Mouse (Mus musculus): ENCODE results near the gene Kbtbd13. TPM values are rescaled to one million over a fixed set of nuclear protein-coding genes. Genes with fewer than 3 reads are reported as not detected.

Gene Kbtbd13
- polyA plus RNA-seq, 1 experiment from 2014 or later, result 0.78 TPM

GRCm38 (mm10) chr9:65392638-65393364, 1.3 kb upstream of the Kbtbd13 start:
- Histone ChIP-seq H3K27me3 (peaks cover 44% of the 10 kb centered on the region), H3K4me1 (replicated peaks) (peaks cover 7% of the 10 kb centered on the region; the same call in 1 of the 2 replicates), H3K4me3 (no peak overlapping the region), H3K36me3 (no peaks in the 10 kb centered on the region), H3K27ac (replicated peaks) (no peak overlapping the region), H3K9ac (no peak overlapping the region), H3K4me2 (no peak overlapping the region), H3K9me3 (no peaks in the 10 kb centered on the region)
- ATAC-seq (ENCODE audit: low FRiP score, low read depth), result no peak
- WGBS, result 32% methylated on average over 6 of the region's 6 CpGs

- no peaks in the 10 kb centered on the region for H3K36me3 ChIP-seq
- H3K27me3 ChIP-seq, result peaks cover 44% of the 10 kb centered on the region
- peaks cover 7% of the 10 kb centered on the region; the same call in 1 of the 2 replicates for H3K4me1 ChIP-seq (replicated peaks)
- peak; percentile 54; the same call in 1 of the 2 replicates for ATAC-seq (ENCODE audit: low FRiP score, low read depth)
- no peak overlapping the region for H3K9ac ChIP-seq
- H3K9me3 ChIP-seq, result no peaks in the 10 kb centered on the region
- peak overlapping the region; percentile 39 for H3K4me3 ChIP-seq
- no peak overlapping the region for H3K27ac ChIP-seq (replicated peaks)
- whole genome bisulfite sequencing, result 17% methylated on average over 91 of the region's 96 CpGs
- H3K4me2 ChIP-seq, result peak overlapping the region; percentile 57
Measured at GRCm38 (mm10) chr9:65390752-65391612, 470 bp downstream of the Kbtbd13 start.

- no peak for ATAC-seq (ENCODE audit: low FRiP score, low read depth)
- peaks cover 7% of the 10 kb centered on the region; the same call in 1 of the 2 replicates for H3K4me1 ChIP-seq (replicated peaks)
- 34% methylated on average over 8 of the region's 8 CpGs for WGBS
- no peak overlapping the region for H3K4me3 ChIP-seq
- peaks cover 24% of the 10 kb centered on the region for H3K27me3 ChIP-seq
- no peak overlapping the region for H3K4me2 ChIP-seq
- H3K27ac ChIP-seq (replicated peaks), result no peak overlapping the region
- no peak overlapping the region for H3K9ac ChIP-seq
- no peaks in the 10 kb centered on the region for H3K36me3 ChIP-seq
- no peaks in the 10 kb centered on the region for H3K9me3 ChIP-seq
Measured at GRCm38 (mm10) chr9:65386373-65387140, 4.9 kb downstream of the Kbtbd13 start.

GRCm38 (mm10) chr9:65384276-65384675, 7.2 kb downstream of the Kbtbd13 start:
- Histone ChIP-seq H3K9ac (no peak overlapping the region), H3K27ac (replicated peaks) (no peak overlapping the region), H3K4me3 (no peak overlapping the region), H3K9me3 (no peaks in the 10 kb centered on the region), H3K4me1 (replicated peaks) (no peaks in the 10 kb centered on the region), H3K4me2 (no peak overlapping the region), H3K36me3 (no peaks in the 10 kb centered on the region), H3K27me3 (peaks cover 6% of the 10 kb centered on the region; the same call in 1 of the 2 replicates)
- ATAC-seq (ENCODE audit: low FRiP score, low read depth), result no peak
- 63% methylated on average over 3 of the region's 3 CpGs for WGBS

DNA sequence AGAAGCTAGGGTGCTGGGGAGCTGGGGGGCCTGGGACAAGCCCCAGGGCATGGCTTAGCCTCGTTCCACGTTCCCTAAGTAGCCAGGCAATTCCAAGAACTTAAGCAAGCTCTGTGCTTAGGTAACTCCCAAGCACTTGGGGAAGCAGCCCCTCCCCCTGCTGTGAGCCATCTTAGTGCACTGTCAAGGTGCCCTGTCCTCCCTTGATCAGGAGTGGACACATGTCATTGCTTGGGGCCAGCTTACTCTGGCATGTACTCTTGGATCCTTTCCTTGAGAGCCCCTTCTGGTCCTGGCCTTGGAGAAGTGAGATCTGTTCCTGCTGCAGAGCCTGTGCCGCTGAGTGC, 8.7 kb downstream of the Kbtbd13 start:
- Histone ChIP-seq H3K4me3 (no peak overlapping the region), H3K4me2 (no peak overlapping the region), H3K9me3 (no peaks in the 10 kb centered on the region), H3K27me3 (no peaks in the 10 kb centered on the region), H3K9ac (no peak overlapping the region), H3K36me3 (no peaks in the 10 kb centered on the region), H3K27ac (replicated peaks) (no peak overlapping the region), H3K4me1 (replicated peaks) (no peaks in the 10 kb centered on the region)
- ATAC-seq (ENCODE audit: low FRiP score, low read depth), result no peak
- WGBS, result 68% methylated on average over 3 of the region's 3 CpGs

- no peak overlapping the region for H3K9ac ChIP-seq
- 80% methylated on average over 6 of the region's 6 CpGs for WGBS
- H3K36me3 ChIP-seq, result no peaks in the 10 kb centered on the region
- H3K4me2 ChIP-seq, result no peak overlapping the region
- H3K4me1 ChIP-seq (replicated peaks), result no peaks in the 10 kb centered on the region
- H3K27ac ChIP-seq (replicated peaks), result no peak overlapping the region
- no peak for ATAC-seq (ENCODE audit: low FRiP score, low read depth)
- H3K4me3 ChIP-seq, result no peak overlapping the region
- H3K27me3 ChIP-seq, result no peaks in the 10 kb centered on the region
- H3K9me3 ChIP-seq, result no peaks in the 10 kb centered on the region
Measured at GRCm38 (mm10) chr9:65382031-65382750, 9.3 kb downstream of the Kbtbd13 start.

GRCm38 (mm10) chr9:65381017-65381590, 10.3 kb downstream of the Kbtbd13 start:
- Histone ChIP-seq H3K4me1 (replicated peaks) (no peaks in the 10 kb centered on the region), H3K9me3 (no peaks in the 10 kb centered on the region), H3K4me2 (no peak overlapping the region), H3K36me3 (no peaks in the 10 kb centered on the region), H3K27ac (replicated peaks) (no peak overlapping the region), H3K4me3 (no peak overlapping the region), H3K27me3 (no peaks in the 10 kb centered on the region), H3K9ac (no peak overlapping the region)
- ATAC-seq (ENCODE audit: low FRiP score, low read depth), result no peak
- 87% methylated on average over 4 of the region's 4 CpGs for WGBS

- Histone ChIP-seq H3K9ac (no peak overlapping the region), H3K4me2 (no peak overlapping the region), H3K36me3 (peaks cover 4% of the 10 kb centered on the region; the same call in 1 of the 2 replicates), H3K9me3 (no peaks in the 10 kb centered on the region), H3K27ac (replicated peaks) (no peak overlapping the region), H3K27me3 (no peaks in the 10 kb centered on the region), H3K4me3 (no peak overlapping the region), H3K4me1 (replicated peaks) (no peaks in the 10 kb centered on the region)
- 79% methylated on average over 9 of the region's 9 CpGs for WGBS
- no peak for ATAC-seq (ENCODE audit: low FRiP score, low read depth)
Measured at GRCm38 (mm10) chr9:65375163-65375934, 16.1 kb downstream of the Kbtbd13 start.

DNA sequence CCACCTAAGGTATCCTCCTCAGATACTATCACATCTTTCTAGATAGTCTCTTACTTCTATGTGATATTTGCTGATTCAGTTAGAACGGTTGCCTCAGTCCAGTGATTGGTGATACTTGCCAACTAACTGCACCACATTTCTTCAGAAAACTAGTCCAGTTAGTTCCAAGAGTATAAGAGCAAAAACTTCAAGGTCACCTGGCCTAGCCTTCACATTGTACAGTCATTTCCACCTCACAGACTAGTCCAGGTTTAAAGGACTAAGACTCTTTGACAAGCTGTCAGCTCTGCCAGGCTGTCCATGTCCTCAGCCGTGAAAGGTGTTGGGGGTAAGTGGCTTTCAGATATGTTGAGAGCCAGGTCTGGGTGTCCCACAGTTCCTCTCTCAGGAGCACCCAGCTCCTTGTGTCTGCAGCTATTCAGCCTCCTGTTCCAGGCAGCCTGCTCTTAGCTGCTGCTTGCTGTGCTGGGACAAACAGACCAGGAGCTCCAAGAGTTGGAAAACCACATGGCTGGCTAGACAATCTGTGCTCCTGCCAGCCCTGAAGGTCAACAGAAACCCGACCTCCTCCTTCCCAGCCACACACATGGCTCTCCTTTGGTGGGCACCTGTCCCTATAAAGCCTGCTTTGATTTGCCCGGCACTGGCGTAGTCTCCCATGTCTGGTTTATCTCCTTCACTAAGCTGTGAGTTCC, 16.8 kb downstream of the Kbtbd13 start:
- ATAC-seq (ENCODE audit: low FRiP score, low read depth), result no peak
- no peak overlapping the region for H3K4me2 ChIP-seq
- no peaks in the 10 kb centered on the region for H3K4me1 ChIP-seq (replicated peaks)
- no peak overlapping the region for H3K9ac ChIP-seq
- peaks cover 4% of the 10 kb centered on the region; the same call in 1 of the 2 replicates for H3K36me3 ChIP-seq
- no peak overlapping the region for H3K4me3 ChIP-seq
- H3K9me3 ChIP-seq, result no peaks in the 10 kb centered on the region
- no peak overlapping the region for H3K27ac ChIP-seq (replicated peaks)
- H3K27me3 ChIP-seq, result no peaks in the 10 kb centered on the region
- WGBS, result 85% methylated on average over 5 of the region's 5 CpGs

DNA sequence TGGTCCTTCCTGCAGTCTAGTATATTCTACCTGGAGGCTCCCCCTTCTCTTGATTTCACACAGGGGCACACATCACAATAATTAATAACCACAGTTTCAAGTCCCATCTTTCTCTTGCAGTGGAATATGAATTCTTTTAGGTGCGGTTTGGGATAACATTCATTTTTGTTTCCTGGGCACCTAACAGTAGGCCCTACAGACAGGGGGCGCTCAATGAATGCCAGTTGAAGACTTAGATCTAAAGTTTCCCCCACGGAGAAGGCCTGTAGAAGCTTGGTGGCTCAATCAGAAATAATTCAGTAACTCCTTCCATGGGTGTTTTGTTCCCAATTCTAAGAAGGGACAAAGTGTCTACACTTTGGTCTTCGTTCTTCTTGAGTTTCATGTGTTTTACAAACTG, 19.0 kb downstream of the Kbtbd13 start:
- WGBS, result 74% methylated on average over 4 of the region's 4 CpGs
- H3K9ac ChIP-seq, result no peak overlapping the region
- no peaks in the 10 kb centered on the region for H3K4me1 ChIP-seq (replicated peaks)
- no peak overlapping the region for H3K4me2 ChIP-seq
- ATAC-seq (ENCODE audit: low FRiP score, low read depth), result no peak
- H3K4me3 ChIP-seq, result no peak overlapping the region
- no peaks in the 10 kb centered on the region for H3K27me3 ChIP-seq
- H3K36me3 ChIP-seq, result peaks cover 4% of the 10 kb centered on the region; the same call in 1 of the 2 replicates
- H3K9me3 ChIP-seq, result no peaks in the 10 kb centered on the region
- no peak overlapping the region for H3K27ac ChIP-seq (replicated peaks)

All from hindbrain, embryonic 15.5 days (tissue).